Mouse (Mus musculus) layer of hippocampus, postnatal 25 days (tissue): Measurements from ENCODE around the gene Insr. TPM values are rescaled to one million over a fixed set of nuclear protein-coding genes. Genes with fewer than 3 reads are reported as not detected.
"Not testable (repeated sequence)": the region's sequence is repeated elsewhere in the genome, so short reads cannot be mapped to it uniquely, and the experiment has no call there.

Source experiments
- DNase-seq, 2 experiments: peaks; one replicate each; pipeline ENCODE4 v3.0.0; 2022; ENCODE audit warnings: mixed read lengths in 2 of 2, low spot score in 1 of 2; ENCODE audit errors: extremely low spot score in 1 of 2
- microRNA-seq, 2 experiments: library from miRNA; unstranded; fragments of <30 nt; microRNA quantifications; one replicate each; pipeline ENCODE4 v1.2.0; 2021
- total RNA-seq, 2 experiments: library from RNA; stranded (reverse); gene quantifications; 2 replicates each; pipeline ENCODE4 v1.2.3; 2021

Insr gene
- total RNA-seq, 2 experiments from 2014 or later: 40.9 to 52.6 TPM

DNA sequence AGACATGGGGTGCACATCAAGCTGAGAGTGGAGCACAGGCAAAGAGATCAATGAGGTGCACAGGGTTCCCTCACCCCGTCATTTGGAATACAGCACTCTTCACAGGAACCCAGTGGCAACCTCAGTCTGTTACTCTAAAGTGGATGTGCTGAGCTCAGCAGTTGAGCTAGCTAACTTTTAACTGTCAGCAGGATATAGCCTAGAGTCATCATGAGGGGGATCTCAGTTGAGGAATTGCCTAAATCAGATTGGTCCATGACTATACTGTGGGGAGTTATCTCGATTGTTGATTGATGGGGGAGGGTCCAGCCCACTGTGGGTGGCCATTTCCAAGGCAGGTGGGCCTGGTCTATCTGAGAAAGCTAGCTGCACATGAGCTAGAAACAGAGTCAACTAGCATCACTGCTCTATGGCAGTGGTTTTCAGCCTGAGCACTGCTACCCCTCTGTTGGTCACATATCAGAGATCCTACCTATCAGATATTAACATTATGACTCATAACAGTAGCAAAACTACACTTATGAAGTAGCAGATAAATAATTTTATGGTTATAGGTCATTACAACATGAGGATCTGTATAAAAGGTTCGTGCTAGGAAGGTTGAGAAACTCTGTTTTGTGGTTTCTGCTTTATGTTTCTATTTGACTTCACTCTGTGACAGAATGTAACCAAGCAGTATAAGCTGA lies 74.5 kb downstream of the Insr start:
- no peak for DNase-seq

DNA sequence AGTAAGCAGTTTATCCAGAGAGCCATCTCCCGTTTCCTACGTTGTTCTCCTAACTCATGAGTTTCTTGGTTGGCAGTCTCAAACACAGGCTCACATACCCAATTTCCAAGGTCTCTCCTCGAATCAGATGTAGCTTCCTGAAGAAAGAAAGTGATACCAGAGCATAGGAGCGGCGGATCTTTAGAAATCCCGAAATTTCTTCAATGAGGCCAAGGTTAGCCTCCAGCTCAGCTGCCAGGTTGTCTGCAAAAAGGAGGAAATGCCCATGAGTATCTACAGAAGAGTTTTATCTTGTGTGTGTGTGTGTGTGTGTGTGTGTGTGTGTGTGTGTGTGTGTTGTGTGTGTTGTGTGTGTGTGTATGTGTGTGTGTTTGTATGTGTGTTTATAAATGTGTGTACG lies 76.6 kb downstream of the Insr start:
- DNase-seq: no peak

DNA sequence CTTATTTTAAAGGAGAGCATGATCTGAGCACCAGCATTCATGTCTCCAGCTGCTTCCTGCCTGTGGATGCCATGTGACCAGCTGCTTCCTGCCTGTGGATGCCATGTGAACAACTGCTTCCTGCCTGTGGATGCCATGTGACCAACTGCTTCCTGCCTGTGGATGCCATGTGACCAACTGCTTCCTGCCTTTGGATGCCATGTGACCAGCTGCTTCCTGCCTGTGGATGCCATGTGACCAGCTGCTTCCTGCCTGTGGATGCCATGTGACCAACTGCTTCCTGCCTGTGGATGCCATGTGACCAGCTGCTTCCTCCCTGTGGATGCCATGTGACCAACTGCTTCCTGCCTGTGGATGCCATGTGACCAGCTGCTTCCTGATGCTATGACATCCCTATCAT lies 85.1 kb downstream of the Insr start:
- DNase-seq: not testable (repeated sequence)

DNA sequence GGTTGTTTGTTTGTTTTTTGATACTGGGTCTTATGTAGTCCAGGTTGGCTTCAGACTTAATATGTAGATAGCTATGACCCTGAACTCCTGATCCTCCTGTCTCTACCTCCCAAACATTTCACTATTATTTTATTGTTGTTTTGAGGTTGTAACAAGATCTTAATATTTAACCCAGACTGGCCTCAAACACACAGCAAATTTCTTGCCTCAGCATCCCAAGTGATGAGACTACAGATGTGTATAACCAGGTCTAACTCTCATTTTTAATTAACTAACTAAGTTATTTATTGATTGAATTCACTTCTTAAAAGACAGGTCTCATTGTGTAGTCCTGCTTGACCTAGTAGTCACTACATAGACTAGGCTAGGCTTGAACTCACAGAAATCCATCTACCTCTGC lies 88.4 kb downstream of the Insr start:
- DNase-seq: no peak

DNA sequence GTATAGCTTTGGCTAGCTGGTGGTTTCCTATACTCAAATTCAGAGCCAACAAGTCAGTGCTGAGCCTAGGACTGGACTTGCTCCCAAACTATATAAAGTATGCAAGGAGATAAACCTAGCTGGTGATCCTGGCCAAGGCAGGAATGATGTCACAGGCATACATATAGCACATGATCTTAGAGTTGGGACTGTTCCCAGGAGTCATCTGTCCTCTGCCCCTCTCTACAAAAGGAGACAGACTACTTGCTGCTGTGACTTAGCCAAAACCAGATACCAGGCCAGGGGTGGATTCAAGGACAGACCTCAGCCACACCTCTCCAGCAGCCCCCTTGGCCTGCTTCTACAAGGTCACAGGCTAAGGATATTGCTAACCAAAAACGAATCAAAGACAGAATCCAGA lies 92.0 kb downstream of the Insr start:
- DNase-seq: no peak

DNA sequence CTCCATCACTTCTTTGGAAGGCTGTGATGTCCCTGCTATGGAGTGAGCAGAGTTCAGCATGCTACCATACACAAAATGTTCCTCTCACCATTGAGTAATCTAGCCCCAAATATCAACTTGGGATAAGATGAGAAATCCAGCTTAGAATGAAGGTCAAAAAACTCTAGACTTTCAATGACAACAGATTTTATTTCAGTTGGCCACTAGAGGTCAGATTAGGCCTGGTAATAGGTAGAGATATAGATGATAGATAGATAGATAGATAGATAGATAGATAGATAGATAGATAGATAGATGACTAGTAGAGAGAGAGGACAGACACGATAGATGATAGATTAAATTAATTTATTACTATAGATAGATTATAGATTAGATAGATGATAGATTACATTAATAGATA lies 99.5 kb downstream of the Insr start:
- no peak for DNase-seq

DNA sequence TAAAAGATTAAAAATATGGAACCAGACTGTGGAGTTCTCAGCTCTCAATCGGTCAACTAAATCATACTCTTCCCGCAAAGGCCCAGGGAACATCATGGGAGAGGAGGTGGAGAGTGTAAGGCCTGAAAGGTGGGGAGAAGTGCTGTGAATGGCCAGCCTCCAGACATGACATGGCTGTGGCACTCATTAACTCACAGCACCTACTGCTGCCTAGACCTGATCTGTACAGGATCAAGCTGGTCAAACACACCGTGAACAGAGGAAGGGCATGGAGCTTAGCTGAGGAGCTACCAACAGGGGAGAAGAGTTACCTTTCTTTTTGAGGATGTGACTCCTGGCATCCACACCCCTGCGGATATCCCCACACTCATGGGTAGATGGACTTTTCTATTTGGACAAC lies 102.0 kb downstream of the Insr start:
- DNase-seq: no peak

DNA sequence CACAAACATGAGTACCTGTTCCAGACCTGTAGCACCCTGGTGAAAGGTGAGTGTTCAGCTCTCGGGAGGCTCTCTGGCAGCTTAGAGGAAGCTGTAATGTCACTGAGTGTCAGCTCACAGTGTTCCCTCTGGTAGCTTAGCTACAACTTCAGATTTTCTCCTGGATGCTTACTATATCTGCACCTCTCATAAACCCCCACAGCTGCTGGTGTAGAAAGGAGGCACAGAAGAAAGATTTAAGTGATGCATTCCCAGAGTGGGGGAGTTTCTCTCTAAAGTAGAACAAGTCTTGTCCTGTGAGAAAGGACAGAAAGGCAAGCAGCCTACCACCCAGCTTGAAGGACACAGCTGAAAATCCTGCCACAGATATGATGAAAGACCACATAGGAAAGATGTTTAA lies 107.2 kb downstream of the Insr start:
- DNase-seq: no peak

DNA sequence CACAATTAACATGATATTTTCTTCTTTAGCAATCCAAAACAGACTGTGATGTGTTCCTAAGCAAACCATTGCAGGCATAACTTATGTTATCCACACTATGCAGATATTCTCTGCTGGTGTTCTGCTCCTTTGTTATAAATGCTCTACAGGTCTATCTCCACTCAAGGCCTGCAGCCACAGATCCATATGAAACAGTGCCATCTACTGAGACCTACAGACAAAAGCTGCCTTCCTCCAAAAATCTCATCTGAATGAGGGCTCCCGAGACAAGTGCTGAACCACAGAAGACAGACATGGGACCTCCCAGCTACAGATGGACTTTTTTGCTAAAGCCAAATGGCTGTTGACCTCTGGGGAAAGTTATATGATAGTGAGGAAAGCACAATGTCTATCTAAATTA lies 132.9 kb downstream of the Insr start:
- no peak for DNase-seq

DNA sequence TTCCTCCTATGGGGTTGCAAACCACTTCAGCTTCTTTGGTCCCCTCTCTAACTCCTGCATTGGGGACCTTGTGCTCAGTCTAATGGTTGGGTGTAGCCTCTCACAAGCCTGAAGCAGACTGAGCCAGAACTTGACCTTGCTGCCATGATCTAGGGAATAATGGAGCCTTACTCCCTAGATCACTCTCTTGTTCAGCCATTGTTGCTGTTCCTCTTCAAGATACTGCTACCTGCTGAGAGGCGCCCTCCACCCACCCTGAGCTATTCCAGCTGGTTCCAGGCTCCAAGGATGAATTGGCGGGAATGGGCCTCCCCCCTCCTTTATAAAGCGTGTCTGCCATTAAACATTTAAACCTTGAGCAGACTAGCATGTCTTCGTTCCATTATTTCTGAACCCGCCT lies 179.0 kb downstream of the Insr start:
- not testable (repeated sequence) for DNase-seq

Small RNA genes lying within 50 kb of the gene (microRNA-seq; reads per million reads assigned to microRNA genes)
- gene Gm25775: 0 reads per million in 2 experiments

Other genes starting within 250 kb of the Insr start
- not detected for gene A430078G23Rik, start 73.8 kb upstream of the Insr start, total RNA-seq
- gene Arhgef18, start 113.4 kb upstream of the Insr start, total RNA-seq: 10 to 100 TPM; 41.6 to 43.6 TPM
- 1 to 10 TPM in 1 of 2 experiments, under 1 TPM in 1; 0.59 to 1.2 TPM for gene Pex11g, start 188.1 kb upstream of the Insr start, total RNA-seq
- under 1 TPM; 0.23 to 0.30 TPM for gene Tex45, start 191.2 kb upstream of the Insr start, total RNA-seq
- gene Zfp358, start 213.5 kb upstream of the Insr start, total RNA-seq: 10 to 100 TPM; 29.0 to 32.5 TPM
- 10 to 100 TPM; 72.7 to 85.3 TPM for gene Mcoln1, start 220.8 kb upstream of the Insr start, total RNA-seq
- 10 to 100 TPM; 59.1 to 77.1 TPM for gene Pnpla6, start 235.8 kb upstream of the Insr start, total RNA-seq